Mouse (Mus musculus) lung, postnatal 0 days (tissue): ENCODE results near the gene Grrp1.

ENCODE experiments used
- CTCF ChIP-seq: IDR thresholded peaks from 2 replicates; pipeline ENCODE4 v1.5.1; 2016; ENCODE audit warnings: antibody characterized with exemption, mild to moderate bottlenecking
- EP300 ChIP-seq: IDR thresholded peaks from 2 replicates; pipeline ENCODE4 v1.6.1; 2016; ENCODE audit warnings: antibody characterized with exemption, mild to moderate bottlenecking, control low read depth

- TF ChIP-seq CTCF (no peak), EP300 (no peak)
These were observed 2.4 kb downstream of the Grrp1 start for GRCm38 (mm10) chr4:134251241-134252130.
